Mouse (Mus musculus) hindbrain, embryonic 16.5 days (tissue): ENCODE results near the gene Mpzl3. TPM values are rescaled to one million over a fixed set of nuclear protein-coding genes. Genes with fewer than 3 reads are reported as not detected.

ENCODE experiments used
- ATAC-seq: fragments of 200-750 bp; cut with Nextera tagmentation; 2 replicates; pipeline ENCODE4 v1.8.0; 2017; ENCODE audit warnings: moderate TSS enrichment, moderate library complexity
- H3K27ac ChIP-seq: fragments of 300-500 bp; sonication (generic); 2 replicates; pipeline ENCODE4 v1.5.1; 2014; ENCODE audit warnings: low read depth, mild to moderate bottlenecking, control low read depth, low read length, moderate library complexity
- H3K27me3 ChIP-seq: fragments of 300-500 bp; sonication (generic); replicated peaks from 2 replicates; pipeline ENCODE4 v1.6.1; 2014; ENCODE audit warnings: low read length; ENCODE audit not compliant: control insufficient read depth, insufficient read depth
- H3K36me3 ChIP-seq: fragments of 300-500 bp; sonication (generic); 2 replicates; pipeline ENCODE4 v1.6.1; 2014; ENCODE audit warnings: mild to moderate bottlenecking, low read length, moderate library complexity, mixed read lengths; ENCODE audit not compliant: control insufficient read depth, insufficient read depth
- H3K4me1 ChIP-seq: fragments of 300-500 bp; sonication (generic); 2 replicates; pipeline ENCODE4 v1.6.1; 2014; ENCODE audit warnings: low read depth, low read length; ENCODE audit not compliant: control insufficient read depth, insufficient read depth
- H3K4me2 ChIP-seq: fragments of 300-500 bp; sonication (generic); 2 replicates; pipeline ENCODE4 v1.6.1; 2014; ENCODE audit warnings: mild to moderate bottlenecking, low read length, control low read depth, moderate library complexity
- H3K4me3 ChIP-seq: fragments of 300-500 bp; sonication (generic); 2 replicates; pipeline ENCODE4 v1.5.1; 2014; ENCODE audit warnings: mild to moderate bottlenecking, low read length, control low read depth, moderate library complexity
- H3K9ac ChIP-seq: fragments of 300-500 bp; sonication (generic); 2 replicates; pipeline ENCODE4 v1.6.1; 2014; ENCODE audit warnings: low read depth, mild to moderate bottlenecking, control low read depth, low read length, moderate library complexity
- H3K9me3 ChIP-seq: fragments of 300-500 bp; sonication (generic); 2 replicates; pipeline ENCODE4 v1.6.1; 2014; ENCODE audit warnings: mild to moderate bottlenecking, low read length, moderate library complexity; ENCODE audit not compliant: control insufficient read depth
- WGBS: fragments of 180-500 bp; shearing (Covaris S2); extraction: QIAGEN DNeasy Blood & Tissue Kit; methylation state at CpG from one replicate; pipeline ENCODE4 v1.1.7; 2014; 5-methylcytosine and 5-hydroxymethylcytosine counted together
- polyA plus RNA-seq: library from polyadenylated mRNA; unstranded; fragments of >200 nt; fragmentation: Nextera tagmentation; extraction: Ambion mirVana; gene quantifications from 2 replicates; pipeline ENCODE4 v1.2.1, GENCODE M21; 2015

Mpzl3 gene
- polyA plus RNA-seq, 1 experiment from 2014 or later, result 1.0 TPM

- Histone ChIP-seq H3K9ac (no peak overlapping the region), H3K27me3 (peaks cover 12% of the 10 kb centered on the region), H3K27ac (no peak overlapping the region), H3K4me3 (no peak overlapping the region), H3K4me2 (no peak overlapping the region), H3K4me1 (peaks cover 2% of the 10 kb centered on the region; the same call in 1 of the 2 replicates), H3K36me3 (no peaks in the 10 kb centered on the region), H3K9me3 (no peaks in the 10 kb centered on the region)
- 61% methylated on average over 5 of the region's 5 CpGs for WGBS
- ATAC-seq, result no peak
These were observed 3.4 kb downstream of the Mpzl3 start for GRCm38 (mm10) chr9:45058304-45058940.

- WGBS, result 55% methylated on average over 7 of the region's 7 CpGs
- Histone ChIP-seq H3K27ac (no peak overlapping the region), H3K4me3 (no peak overlapping the region), H3K9me3 (no peaks in the 10 kb centered on the region), H3K27me3 (peaks cover 12% of the 10 kb centered on the region), H3K9ac (no peak overlapping the region), H3K36me3 (no peaks in the 10 kb centered on the region), H3K4me2 (no peak overlapping the region), H3K4me1 (no peaks in the 10 kb centered on the region)
- no peak for ATAC-seq
These were observed 5.2 kb downstream of the Mpzl3 start for GRCm38 (mm10) chr9:45060151-45060550.

GRCm38 (mm10) chr9:45062677-45063076 is 7.7 kb downstream of the Mpzl3 start:
- Histone ChIP-seq H3K4me2 (no peak overlapping the region), H3K4me1 (no peaks in the 10 kb centered on the region), H3K9me3 (no peaks in the 10 kb centered on the region), H3K36me3 (no peaks in the 10 kb centered on the region), H3K27ac (no peak overlapping the region), H3K27me3 (peaks cover 5% of the 10 kb centered on the region; the same call in 1 of the 2 replicates), H3K4me3 (no peak overlapping the region), H3K9ac (no peak overlapping the region)
- 61% methylated on average over 3 of the region's 3 CpGs for WGBS
- ATAC-seq, result no peak

GRCm38 (mm10) chr9:45064421-45064820 is 9.4 kb downstream of the Mpzl3 start:
- H3K27ac ChIP-seq, result no peak overlapping the region
- H3K4me3 ChIP-seq, result no peak overlapping the region
- no peaks in the 10 kb centered on the region for H3K9me3 ChIP-seq
- WGBS, result 87% methylated on average over 6 of the region's 6 CpGs
- H3K4me2 ChIP-seq, result no peak overlapping the region
- H3K9ac ChIP-seq, result no peak overlapping the region
- H3K36me3 ChIP-seq, result no peaks in the 10 kb centered on the region
- H3K4me1 ChIP-seq, result no peaks in the 10 kb centered on the region
- no peak for ATAC-seq
- peaks cover 5% of the 10 kb centered on the region; the same call in 1 of the 2 replicates for H3K27me3 ChIP-seq

- Histone ChIP-seq H3K27me3 (no peaks in the 10 kb centered on the region), H3K27ac (no peak overlapping the region), H3K4me1 (no peaks in the 10 kb centered on the region), H3K4me3 (no peak overlapping the region), H3K9me3 (no peaks in the 10 kb centered on the region), H3K36me3 (no peaks in the 10 kb centered on the region), H3K4me2 (no peak overlapping the region), H3K9ac (no peak overlapping the region)
- ATAC-seq, result no peak
- 89% methylated on average over 4 of the region's 4 CpGs for whole genome bisulfite sequencing
These were observed 11.7 kb downstream of the Mpzl3 start for GRCm38 (mm10) chr9:45066735-45067134.

- Histone ChIP-seq H3K27me3 (no peaks in the 10 kb centered on the region), H3K4me2 (no peak overlapping the region), H3K9me3 (no peaks in the 10 kb centered on the region), H3K4me1 (no peaks in the 10 kb centered on the region), H3K9ac (no peak overlapping the region), H3K36me3 (no peaks in the 10 kb centered on the region), H3K4me3 (no peak overlapping the region), H3K27ac (no peak overlapping the region)
- ATAC-seq, result no peak
- WGBS, result 62% methylated on average over 3 of the region's 3 CpGs
These were observed 16.8 kb downstream of the Mpzl3 start for GRCm38 (mm10) chr9:45071800-45072199.

- Histone ChIP-seq H3K9ac (no peak overlapping the region), H3K4me1 (no peaks in the 10 kb centered on the region), H3K27me3 (no peaks in the 10 kb centered on the region), H3K4me3 (no peak overlapping the region), H3K36me3 (no peaks in the 10 kb centered on the region), H3K27ac (no peak overlapping the region), H3K4me2 (no peak overlapping the region), H3K9me3 (no peaks in the 10 kb centered on the region)
- no peak for ATAC-seq
- 71% methylated on average over 3 of the region's 3 CpGs for WGBS
These were observed 22.9 kb downstream of the Mpzl3 start for GRCm38 (mm10) chr9:45077859-45078258.

- Histone ChIP-seq H3K4me3 (no peak within 1 kb of the TSS), H3K27ac (no peak within 1 kb of the TSS), H3K4me2 (no peak within 1 kb of the TSS), H3K9ac (no peak within 1 kb of the TSS), H3K9me3 (no peaks in the 10 kb centered on the region), H3K4me1 (no peaks in the 10 kb centered on the region), H3K27me3 (no peaks in the 10 kb centered on the region), H3K36me3 (no peaks in the 10 kb centered on the region)
- WGBS, result 86% methylated on average over 5 of the region's 5 CpGs
- no peak for ATAC-seq
These were observed 24.0 kb downstream of the Mpzl3 start, which contains the start of gene Jaml for GRCm38 (mm10) chr9:45079011-45079410. Jaml (plus strand) TSS chr9:45079183.

GRCm38 (mm10) chr9:45083132-45083531 is 28.1 kb downstream of the Mpzl3 start:
- no peak for ATAC-seq
- Histone ChIP-seq H3K9me3 (no peaks in the 10 kb centered on the region), H3K4me3 (no peak overlapping the region), H3K27ac (no peak overlapping the region), H3K4me1 (no peaks in the 10 kb centered on the region), H3K36me3 (no peaks in the 10 kb centered on the region), H3K27me3 (no peaks in the 10 kb centered on the region), H3K4me2 (no peak overlapping the region), H3K9ac (no peak overlapping the region)
- WGBS, result 92% methylated on average over 3 of the region's 3 CpGs
